Mouse (Mus musculus) heart, postnatal 0 days (tissue): ENCODE data around the gene Pigk. TPM values are rescaled to one million over a fixed set of nuclear protein-coding genes. Genes with fewer than 3 reads are reported as not detected.

Experiments used
- ATAC-seq: fragments of 200-750 bp; cut with Nextera tagmentation; 2 replicates; pipeline ENCODE4 v1.8.0; 2017; ENCODE audit warnings: low read depth, moderate number of reproducible peaks, moderate library complexity; ENCODE audit not compliant: insufficient read depth
- DNase-seq: peaks from one replicate; pipeline ENCODE4 v3.0.0-alpha.2; 2016; ENCODE audit warnings: low spot score
- H3K27ac ChIP-seq: fragments of 300-500 bp; sonication (generic); 2 replicates; pipeline ENCODE4 v1.5.1; 2014; ENCODE audit warnings: low read depth, mild to moderate bottlenecking
- H3K27me3 ChIP-seq: fragments of 300-500 bp; sonication (generic); 2 replicates; pipeline ENCODE4 v1.6.1; 2014; ENCODE audit warnings: low read length, mixed read lengths; ENCODE audit not compliant: control insufficient read depth, insufficient read depth
- H3K36me3 ChIP-seq: fragments of 300-500 bp; sonication (generic); replicated peaks from 2 replicates; pipeline ENCODE4 v1.6.1; 2014; ENCODE audit warnings: low read length, mixed read lengths; ENCODE audit not compliant: control insufficient read depth, insufficient read depth
- H3K4me1 ChIP-seq: fragments of 300-500 bp; sonication (generic); 2 replicates; pipeline ENCODE4 v1.6.1; 2014; ENCODE audit warnings: antibody characterized with exemption; ENCODE audit not compliant: control insufficient read depth, insufficient read depth
- H3K4me2 ChIP-seq: fragments of 300-500 bp; sonication (generic); 2 replicates; pipeline ENCODE4 v1.6.1; 2014; ENCODE audit warnings: low read depth, mild to moderate bottlenecking, low read length, moderate library complexity
- H3K4me3 ChIP-seq: fragments of 300-500 bp; sonication (generic); 2 replicates; pipeline ENCODE4 v1.5.1; 2014; ENCODE audit warnings: low read depth, low read length
- H3K9ac ChIP-seq: fragments of 300-500 bp; sonication (generic); replicated peaks from 2 replicates; pipeline ENCODE4 v1.6.1; 2014; ENCODE audit warnings: low read depth, low read length, mixed read lengths
- H3K9me3 ChIP-seq: fragments of 300-500 bp; sonication (generic); replicated peaks from 2 replicates; pipeline ENCODE4 v1.6.1; 2016; ENCODE audit warnings: low read length; ENCODE audit not compliant: control insufficient read depth
- CTCF ChIP-seq: IDR thresholded peaks from 2 replicates; pipeline ENCODE4 v1.5.1; 2016; ENCODE audit warnings: antibody characterized with exemption, control low read depth, low read depth
- EP300 ChIP-seq: IDR thresholded peaks from 2 replicates; pipeline ENCODE4 v1.6.1; 2016; ENCODE audit warnings: antibody characterized with exemption, low read depth
- WGBS: fragments of 180-500 bp; shearing (Covaris S2); extraction: QIAGEN DNeasy Blood & Tissue Kit; methylation state at CpG from one replicate; pipeline ENCODE4 v1.1.7; 2014; 5-methylcytosine and 5-hydroxymethylcytosine counted together
- polyA plus RNA-seq: library from polyadenylated mRNA; unstranded; fragments of >200 nt; fragmentation: Nextera tagmentation; extraction: Ambion mirVana; gene quantifications from 2 replicates; pipeline ENCODE4 v1.2.1, GENCODE M21; 2015
- total RNA-seq: library from RNA; depleted of rRNA; stranded (reverse); fragments of >200 nt; gene quantifications from 2 replicates; pipeline ENCODE4 v1.2.3, GENCODE M21; 2014; ENCODE audit warnings: low replicate concordance

The Pigk gene
- total and polyA plus RNA-seq, 2 experiments from 2014 or later: 17.8 to 28.4 TPM

GRCm38 (mm10) chr3:152919101-152919500, 205.2 kb downstream of the Pigk start:
- Histone ChIP-seq H3K4me1 (no peaks in the 10 kb centered on the region), H3K4me3 (no peak overlapping the region), H3K36me3 (no peaks in the 10 kb centered on the region), H3K9ac (no peak overlapping the region), H3K4me2 (no peak overlapping the region), H3K27ac (no peak overlapping the region), H3K9me3 (no peaks in the 10 kb centered on the region), H3K27me3 (no peaks in the 10 kb centered on the region)
- ATAC-seq (no peak), DNase-seq (no peak)
- TF ChIP-seq CTCF: no peak
- 62% methylated on average over 10 of the region's 10 CpGs for WGBS

DNA sequence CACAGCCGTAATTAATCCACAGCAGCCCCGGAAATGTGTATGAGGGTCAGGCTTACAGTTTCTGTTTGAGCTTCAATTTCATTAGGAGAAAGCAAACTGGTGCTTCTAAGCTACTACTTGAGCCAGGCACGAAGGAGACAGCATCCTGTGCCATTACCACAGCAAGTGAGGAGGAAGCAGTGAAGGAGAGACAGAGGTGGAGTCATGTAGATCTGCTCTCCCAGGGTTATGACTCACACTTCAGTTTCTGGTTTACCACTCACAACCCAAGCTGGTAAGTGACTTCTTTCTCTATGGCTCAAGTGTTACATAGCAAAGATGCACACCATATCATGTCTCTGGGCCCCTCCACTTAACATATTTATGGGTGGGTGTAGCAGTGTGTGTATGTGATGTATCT, 206.5 kb downstream of the Pigk start:
- Histone ChIP-seq H3K9ac (no peak overlapping the region), H3K27me3 (0 out of 2 replicates have a peak, but pooled peaks cover 3% of the 10 kb centered on the region), H3K4me2 (no peak overlapping the region), H3K36me3 (no peaks in the 10 kb centered on the region), H3K27ac (no peak overlapping the region), H3K4me1 (no peaks in the 10 kb centered on the region), H3K9me3 (no peaks in the 10 kb centered on the region), H3K4me3 (no peak overlapping the region)
- ATAC-seq (no peak), DNase-seq (no peak)
- WGBS: 68% methylated on average over 3 of the region's 3 CpGs
- TF ChIP-seq EP300: no peak
- no peak for TF ChIP-seq CTCF

GRCm38 (mm10) chr3:152923530-152923929, 209.6 kb downstream of the Pigk start:
- Histone ChIP-seq H3K36me3 (no peaks in the 10 kb centered on the region), H3K27ac (no peak overlapping the region), H3K27me3 (0 out of 2 replicates have a peak, but pooled peaks cover 3% of the 10 kb centered on the region), H3K4me2 (no peak overlapping the region), H3K4me3 (no peak overlapping the region), H3K4me1 (no peaks in the 10 kb centered on the region; the same call in 1 of the 2 replicates), H3K9ac (no peak overlapping the region), H3K9me3 (no peaks in the 10 kb centered on the region)
- ATAC-seq (no peak), DNase-seq (no peak)
- whole genome bisulfite sequencing: 69% methylated on average over 15 of the region's 15 CpGs
- TF ChIP-seq EP300 (no peak), CTCF (no peak)

DNA sequence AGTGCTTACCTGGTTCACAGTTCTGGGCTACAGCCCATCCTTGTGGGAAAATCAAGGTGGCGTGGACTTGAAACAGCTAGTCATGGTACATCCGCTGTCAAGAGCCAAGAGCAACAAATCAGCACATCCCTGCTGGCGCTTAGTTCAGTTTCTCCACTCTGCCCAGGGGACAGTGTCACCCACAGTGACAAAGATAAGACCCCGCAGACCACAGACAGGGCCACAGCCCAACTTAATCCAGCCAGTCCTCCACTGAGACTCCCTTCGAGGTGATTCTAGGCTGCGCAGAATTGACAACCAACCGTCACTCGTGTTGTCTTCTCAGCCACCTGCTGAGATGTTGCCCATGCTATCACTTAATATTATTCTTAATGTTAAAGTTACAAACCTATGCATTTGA, 211.5 kb downstream of the Pigk start:
- ATAC-seq: no peak
- 67% methylated on average over 8 of the region's 8 CpGs for WGBS

DNA sequence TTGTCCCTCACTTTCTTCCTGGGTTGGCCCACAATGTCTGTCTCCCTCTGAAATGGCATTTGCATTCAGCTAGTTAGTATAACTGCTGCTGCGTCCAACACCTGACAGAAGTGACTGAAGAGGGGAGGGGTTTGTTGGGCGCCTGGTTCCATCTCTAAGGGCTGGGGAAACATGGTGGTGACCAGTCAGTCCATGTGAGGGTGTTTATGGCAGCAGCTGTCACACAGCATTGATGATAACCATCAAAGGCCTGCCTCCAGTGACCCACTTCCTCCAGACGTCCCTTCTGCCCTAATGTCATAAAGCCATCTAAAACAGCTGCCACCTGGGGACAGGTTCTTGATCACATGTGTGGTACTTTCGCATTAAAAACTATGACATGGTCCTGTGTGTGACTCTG, 212.3 kb downstream of the Pigk start:
- DNase-seq (no peak), ATAC-seq (no peak)
- Histone ChIP-seq H3K4me2 (no peak overlapping the region), H3K9ac (no peak overlapping the region), H3K4me1 (no peaks in the 10 kb centered on the region; the same call in 1 of the 2 replicates), H3K27ac (no peak overlapping the region), H3K27me3 (0 out of 2 replicates have a peak, but pooled peaks cover 3% of the 10 kb centered on the region), H3K36me3 (no peaks in the 10 kb centered on the region), H3K9me3 (no peaks in the 10 kb centered on the region), H3K4me3 (no peak overlapping the region)
- TF ChIP-seq EP300 (no peak), CTCF (no peak)
- 58% methylated on average over 4 of the region's 4 CpGs for WGBS

More for the DNA sequence above, 211.5 kb downstream of the Pigk start:
- H3K4me1 ChIP-seq: no peaks in the 10 kb centered on the region; the same call in 1 of the 2 replicates
- no peaks in the 10 kb centered on the region for H3K36me3 ChIP-seq
- H3K27me3 ChIP-seq: 0 out of 2 replicates have a peak, but pooled peaks cover 3% of the 10 kb centered on the region
- TF ChIP-seq CTCF (no peak), EP300 (no peak)
- H3K27ac ChIP-seq: no peak overlapping the region
- H3K4me2 ChIP-seq: no peak overlapping the region
- H3K9ac ChIP-seq: no peak overlapping the region
- no peak for DNase-seq
- H3K9me3 ChIP-seq: no peaks in the 10 kb centered on the region
- no peak overlapping the region for H3K4me3 ChIP-seq
